Mouse (Mus musculus) G1E-ER4 (cell line): Measurements from ENCODE around the gene Sco1. TPM values are rescaled to one million over a fixed set of nuclear protein-coding genes. Genes with fewer than 3 reads are reported as not detected.

ENCODE experiments used
- GATA1 ChIP-seq: IDR thresholded peaks from one replicate; pipeline ENCODE4 v1.8.0; 2012; ENCODE audit warnings: low read length, inconsistent platforms
- polyA plus RNA-seq: library from polyadenylated mRNA; stranded (reverse); fragments of >175 nt; gene quantifications from 2 replicates; pipeline ENCODE4 v1.2.3, GENCODE M21; 2012

Sco1 gene
- 3.4 and 5.0 TPM in 2 replicates for polyA plus RNA-seq

DNA sequence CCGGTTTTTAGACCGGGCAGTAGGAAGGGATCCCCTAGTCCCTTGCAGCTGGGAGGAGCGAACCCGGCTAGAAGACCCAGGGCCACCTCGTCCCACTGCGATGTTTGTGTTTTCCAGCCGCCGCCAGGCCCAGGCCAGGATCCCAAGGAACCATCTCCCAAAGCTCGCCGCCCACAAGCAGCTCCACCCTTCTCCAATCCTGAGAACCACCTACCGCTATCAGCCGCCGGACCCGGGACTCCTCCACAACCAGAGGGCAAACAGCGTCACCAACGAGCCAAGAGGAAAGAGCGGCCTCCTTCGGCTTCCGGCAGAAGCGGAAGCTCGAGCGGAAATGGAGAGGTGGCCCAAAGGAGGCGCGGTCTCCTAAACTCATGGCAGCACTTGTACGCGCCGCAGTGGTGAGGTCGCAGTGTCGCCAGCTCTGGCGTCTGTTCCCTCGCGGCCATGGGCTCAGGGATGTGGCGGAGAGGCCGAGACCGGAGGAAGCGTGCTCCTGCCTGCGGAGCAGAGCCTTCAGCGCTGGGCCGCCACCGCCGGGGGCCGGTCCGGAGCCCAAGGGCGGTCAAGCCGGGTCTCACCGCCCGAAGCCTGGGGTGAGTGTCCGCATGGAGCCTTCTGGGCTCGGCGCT is at the start of gene Sco1, which contains the start of gene Adprm:
Gene Sco1, plus strand, starts transcription at position 350 of the 632 bp plus-strand sequence.
Gene Adprm, minus strand, starts transcription at position 274 of the 632 bp plus-strand sequence.
- TF ChIP-seq GATA1, result no peak

DNA sequence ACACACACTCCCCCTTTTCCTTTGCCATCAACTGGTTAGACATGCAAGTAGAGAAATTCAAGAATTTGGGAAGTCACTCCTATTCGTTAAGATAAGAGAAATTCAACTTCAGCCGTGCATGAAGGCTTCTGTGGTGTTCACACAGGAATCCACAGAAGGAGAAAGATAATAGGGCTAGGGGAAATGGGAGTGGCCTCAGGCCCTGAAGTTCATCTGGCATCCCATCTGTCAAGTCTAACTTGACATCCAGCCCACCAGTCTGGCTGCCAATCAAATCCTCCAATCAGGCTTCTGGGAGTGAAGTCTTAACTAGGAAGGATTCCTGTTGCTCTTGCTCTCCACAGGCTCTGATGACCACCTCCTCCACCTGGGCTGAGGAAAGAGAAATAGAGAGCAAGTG is 49.6 kb upstream of the Sco1 start:
- no peak for TF ChIP-seq GATA1

DNA sequence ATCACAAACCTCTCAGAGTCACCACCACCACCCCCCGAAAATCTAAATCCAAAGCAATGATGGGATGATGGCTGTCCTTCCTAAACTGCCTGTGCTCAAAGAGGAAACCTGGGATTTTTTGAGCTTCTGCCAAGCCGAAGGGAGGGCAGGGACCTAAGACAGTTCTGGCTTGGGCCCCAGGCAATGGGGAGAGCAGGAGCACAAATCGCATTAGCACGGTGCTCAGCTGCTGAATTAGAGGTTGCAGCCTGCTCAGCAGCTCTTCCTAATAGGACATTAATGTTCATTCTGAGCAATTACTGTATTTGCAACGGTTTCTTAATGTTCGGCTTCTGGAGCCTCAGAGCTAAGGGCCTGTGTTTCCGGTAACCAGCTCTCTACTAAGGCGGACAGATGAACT is 44.5 kb upstream of the Sco1 start:
- TF ChIP-seq GATA1, result no peak

DNA sequence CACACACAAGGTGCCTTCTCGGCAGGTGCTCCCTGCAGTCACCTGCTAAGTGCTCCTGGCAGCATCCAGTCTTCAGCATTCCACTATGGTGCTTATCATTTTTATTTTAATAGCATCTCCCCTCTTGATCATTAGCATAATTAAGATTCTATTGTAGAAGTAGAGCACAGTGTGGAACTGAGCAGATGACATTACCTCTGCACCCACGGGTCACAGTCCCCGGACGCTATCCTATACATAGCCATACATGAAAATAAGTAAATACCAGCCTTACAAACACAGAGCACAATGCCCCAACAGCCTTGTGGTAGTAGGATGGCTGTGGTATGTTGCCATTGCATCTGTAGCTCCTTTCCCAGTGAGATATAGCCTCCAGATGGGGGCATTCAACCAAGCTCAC is 43.9 kb upstream of the Sco1 start:
- TF ChIP-seq GATA1, result no peak

DNA sequence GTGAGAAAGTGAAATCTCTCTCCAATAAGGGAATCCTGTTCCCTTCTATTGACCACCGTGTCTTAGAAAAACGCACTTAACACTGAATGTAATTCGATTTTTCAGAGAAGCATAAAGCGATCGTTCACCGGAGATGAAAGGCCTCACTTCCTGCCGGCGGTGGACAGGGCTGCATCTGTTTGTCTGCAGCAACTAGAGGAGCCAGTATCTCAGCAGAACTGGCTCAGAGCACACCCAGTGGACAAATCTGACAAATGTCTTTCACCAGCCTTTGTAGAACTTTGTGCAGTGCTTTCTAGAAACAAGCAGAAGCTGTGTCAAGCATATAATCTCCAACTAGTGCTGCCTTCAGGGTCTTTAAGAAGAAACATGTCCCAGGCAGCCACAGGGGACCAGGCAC is 42.0 kb upstream of the Sco1 start:
- no peak for TF ChIP-seq GATA1

DNA sequence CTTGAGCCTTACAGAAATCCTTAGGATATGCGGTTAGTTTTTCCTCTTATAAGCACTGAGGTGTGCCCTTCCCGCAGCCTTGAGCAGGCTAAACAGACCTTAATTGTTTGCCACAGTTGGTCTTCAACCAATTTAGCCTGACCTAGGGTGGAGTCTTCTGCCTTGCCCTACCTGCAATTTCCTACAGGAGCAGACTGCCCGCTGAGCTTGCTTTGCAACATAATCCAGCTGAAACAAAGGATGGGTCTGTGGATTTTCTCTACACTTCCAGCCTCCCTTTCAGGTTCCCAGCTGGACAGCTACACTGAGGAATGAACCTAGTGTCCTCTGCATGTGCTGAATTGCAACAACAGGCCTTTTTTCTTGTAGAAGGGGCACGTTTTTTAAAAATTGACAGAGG is 40.8 kb upstream of the Sco1 start:
- TF ChIP-seq GATA1, result no peak

DNA sequence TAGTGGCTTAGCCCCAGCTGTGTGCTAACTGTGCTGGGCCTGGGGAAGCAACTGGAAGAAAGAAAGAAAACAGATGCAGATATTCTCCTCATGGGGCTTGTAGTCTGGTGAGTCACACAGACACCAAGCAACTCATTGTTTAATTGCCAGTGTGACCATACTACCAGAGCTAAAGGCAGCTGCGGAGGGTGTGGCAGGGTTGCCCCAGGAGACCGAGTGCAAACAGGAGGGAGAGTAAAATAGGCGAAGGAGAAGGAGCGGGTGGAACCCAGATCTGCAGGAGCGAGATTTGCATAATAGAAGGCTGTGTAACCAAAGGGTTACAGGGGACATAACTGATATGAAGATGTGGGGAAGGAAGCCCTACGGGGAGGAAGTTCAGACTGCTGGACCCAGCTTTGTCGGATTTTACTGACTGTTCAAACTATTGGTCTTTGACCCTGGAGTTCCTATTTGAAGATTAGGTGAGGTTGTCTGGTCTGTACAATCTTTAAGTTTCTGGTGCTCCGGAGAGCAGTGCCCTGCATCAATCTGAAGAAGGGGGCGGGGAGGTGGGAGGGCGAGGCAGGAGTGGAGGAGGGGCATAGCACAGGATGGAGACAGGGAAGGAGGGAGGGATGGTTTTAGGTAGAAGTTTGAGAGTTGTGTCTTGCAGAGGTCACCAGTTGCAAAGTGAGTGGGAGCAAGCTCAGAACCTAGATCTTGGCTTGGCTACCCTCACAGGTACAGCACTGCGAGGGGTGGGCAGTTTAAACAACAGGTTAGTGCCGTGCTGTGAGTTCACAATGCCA is 34.5 kb upstream of the Sco1 start:
- no peak for TF ChIP-seq GATA1

DNA sequence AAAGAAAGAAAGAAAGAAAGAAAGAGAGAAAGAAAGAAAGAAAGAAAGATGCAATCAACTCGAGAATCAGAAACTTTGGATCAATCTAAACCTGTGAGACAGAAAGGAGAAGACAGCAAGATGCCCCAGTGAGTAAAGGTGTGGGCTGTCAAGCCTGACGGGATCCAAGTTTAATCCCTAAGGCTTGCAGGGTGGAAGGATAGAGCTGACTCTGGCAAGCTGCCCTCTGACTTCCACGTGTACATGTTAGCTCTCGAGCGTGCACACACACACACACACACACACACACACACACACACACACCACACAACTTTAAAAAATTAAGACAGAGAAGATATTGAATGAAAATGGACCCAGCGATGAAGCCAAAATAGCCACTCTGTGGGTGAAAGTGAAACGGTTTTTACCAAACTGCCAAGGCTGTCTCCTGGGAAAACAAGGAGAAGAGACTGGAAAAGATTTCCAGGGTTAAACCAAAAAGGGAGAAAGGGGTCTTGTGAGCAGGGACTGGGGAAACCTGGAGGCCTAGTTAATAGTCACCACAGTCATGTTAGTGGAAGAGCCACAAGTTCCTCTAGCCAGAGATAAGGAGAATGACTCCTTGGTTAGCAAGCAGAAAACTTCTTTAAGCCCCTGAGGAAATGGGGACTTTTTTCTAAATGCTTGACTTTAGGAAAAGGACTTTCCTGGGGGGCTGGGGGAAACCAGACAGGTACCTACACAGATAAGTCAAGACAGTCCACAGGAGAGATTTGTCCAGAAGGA is 32.6 kb upstream of the Sco1 start:
- no peak for TF ChIP-seq GATA1

DNA sequence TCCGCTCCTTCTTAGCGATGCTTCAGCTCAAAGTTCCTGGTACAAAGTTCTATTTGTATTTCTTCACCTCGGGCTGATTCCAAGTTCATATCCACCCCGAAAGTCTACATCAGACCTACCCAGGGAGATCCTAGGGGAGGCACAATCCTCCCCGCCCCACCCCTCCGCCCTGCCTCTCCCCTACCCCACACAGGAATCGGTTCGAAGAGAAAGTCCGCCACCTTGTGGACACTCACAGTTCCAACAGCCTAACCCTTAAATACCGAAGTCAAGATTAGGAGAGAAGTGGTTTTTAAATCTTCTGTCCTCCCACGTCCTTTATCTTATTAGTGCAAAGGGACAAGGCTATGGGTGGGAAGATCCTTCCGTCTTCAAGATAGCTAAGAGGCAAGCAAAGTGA is 31.5 kb upstream of the Sco1 start:
- TF ChIP-seq GATA1, result no peak

DNA sequence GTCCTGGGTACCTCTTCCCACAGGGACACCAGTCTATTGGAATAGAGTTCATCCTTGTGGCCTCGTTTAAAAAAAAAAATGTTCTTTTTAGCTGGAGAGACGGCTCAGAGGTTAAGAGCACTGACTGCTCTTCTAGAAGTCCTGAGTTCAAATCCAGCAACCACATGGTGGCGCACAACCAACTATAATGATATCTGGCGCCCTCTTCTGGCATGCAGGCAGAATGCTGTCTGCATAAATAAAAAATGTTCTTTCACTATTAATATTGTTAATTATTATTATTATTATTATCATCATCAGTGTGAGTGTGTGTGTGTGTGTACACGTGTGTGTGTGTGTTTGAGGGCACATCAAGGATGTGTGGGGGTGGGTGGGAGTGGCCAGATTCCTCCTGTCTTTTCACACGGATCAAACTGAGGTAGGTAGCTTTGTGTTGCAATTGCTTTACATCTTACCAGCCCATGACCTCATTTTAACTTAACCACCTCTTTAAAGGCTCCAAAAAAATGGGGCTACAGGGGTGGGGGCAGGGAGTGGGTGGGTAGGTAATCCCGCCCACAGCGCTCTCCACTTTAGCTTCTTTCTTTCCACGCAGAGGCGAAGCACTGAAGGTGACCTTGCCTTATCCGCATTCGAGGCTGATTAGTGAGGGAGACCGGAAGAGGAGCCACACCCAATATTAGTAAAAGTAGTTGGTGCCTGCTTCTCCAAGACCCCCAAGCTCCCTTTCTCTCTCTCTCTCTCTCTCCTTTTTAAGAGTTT is 29.9 kb upstream of the Sco1 start:
- TF ChIP-seq GATA1, result no peak

DNA sequence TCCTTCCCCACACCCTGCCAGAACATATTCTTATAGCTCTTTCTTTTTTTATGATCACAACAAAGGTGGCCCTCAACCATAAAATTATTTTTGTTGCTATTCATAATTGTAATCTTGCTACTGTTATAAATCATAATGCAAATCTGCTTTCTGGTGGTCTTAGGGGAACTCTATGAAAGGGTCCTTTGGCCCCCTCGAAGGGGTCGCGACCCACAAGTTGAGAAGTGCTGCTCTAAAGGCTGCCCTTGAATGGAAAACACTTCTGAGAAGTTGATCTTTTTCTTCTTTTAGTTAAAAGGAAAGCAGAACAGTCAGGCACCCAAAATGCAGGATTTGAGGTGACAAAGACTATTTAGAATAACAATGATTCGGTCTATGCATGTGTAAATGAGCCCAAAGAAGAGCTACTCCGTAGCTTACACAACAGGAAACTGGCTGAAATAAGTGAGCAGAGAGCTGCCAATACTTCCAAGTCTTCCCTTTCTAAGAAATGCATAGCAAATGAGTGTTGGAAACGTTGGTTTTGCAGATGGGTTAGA is 28.6 kb upstream of the Sco1 start:
- no peak for TF ChIP-seq GATA1

DNA sequence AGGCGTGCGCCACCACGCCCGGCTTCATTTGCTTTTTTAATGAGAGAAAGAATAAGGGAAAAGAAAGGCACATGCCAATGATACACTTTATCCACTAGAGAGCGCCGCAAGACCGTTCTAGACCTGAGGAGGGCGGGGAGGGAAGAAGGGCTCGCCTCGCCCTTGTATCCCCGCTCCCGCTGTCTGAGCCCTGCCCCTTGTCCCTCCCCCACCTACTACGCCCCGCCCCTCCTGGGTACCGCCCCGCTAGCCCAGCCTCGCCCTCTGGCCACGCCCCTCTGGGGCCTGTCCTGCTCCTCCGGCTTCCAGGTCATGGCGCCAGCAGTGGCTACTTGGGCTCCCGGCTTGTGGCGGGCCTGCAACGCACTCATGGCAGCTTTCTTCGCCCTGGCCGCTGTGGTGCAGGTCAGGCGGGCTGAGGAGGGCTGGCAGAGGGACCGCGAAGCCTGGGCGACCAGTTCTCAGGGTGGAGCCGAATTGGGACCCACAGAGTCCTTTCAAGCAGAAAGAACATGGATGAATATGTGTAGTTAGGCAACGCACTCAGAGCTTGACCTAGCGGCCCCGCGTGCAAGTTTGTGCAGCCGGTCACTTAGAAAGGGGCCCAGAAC is 27.5 kb upstream of the Sco1 start, which contains the start of gene Tmem220:
Gene Tmem220, plus strand, starts transcription at position 288 of the 611 bp plus-strand sequence.
- no peak for TF ChIP-seq GATA1

DNA sequence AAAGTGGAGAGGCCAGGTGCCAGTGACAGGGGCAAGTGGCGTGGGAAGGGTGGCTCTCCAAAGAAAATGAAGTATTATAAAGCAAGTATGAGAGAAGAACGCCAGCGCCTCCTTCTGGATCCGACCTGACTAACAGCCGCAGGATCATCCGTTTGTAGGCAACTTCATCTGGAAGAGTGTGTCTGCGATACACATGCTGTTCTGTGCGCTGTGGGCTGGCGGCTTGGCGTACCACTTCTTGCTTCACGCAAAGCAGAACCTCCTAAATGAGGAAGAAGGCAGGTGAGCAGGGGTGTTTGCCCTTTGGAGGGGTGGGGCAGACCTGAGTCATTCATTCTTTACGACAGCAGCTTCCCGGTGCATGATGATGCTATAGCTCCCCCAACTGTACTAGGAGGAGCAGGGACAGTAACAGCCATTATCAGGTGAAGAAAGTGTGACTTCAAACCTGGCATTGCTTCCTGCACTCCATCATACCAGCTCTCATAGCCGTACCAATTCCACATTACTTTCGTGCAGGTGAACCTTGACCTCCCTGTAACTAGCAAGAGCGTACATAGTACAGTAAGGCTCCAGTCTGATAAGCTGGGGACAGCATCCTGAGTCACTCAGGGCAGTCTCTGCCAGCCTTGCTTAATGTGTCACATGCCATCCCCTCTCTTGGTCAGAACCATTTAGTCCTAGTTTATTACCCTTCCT is 21.4 kb upstream of the Sco1 start:
- TF ChIP-seq GATA1, result no peak

DNA sequence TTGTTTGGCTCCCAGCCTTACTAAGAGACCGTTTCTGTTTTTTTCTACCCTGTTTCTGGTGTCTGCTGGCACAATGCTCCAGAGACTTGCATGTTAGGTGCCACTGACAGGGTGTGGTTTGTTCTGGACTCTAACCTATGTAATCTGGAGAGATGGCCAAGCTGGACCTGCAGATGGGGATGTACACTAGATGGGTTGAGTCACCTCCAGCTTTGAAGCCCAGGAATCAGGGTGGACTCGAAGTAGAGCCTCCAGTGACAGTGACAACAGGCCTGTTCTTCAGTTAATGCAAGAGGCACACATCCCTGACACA is 20.9 kb upstream of the Sco1 start:
- TF ChIP-seq GATA1, result no peak

DNA sequence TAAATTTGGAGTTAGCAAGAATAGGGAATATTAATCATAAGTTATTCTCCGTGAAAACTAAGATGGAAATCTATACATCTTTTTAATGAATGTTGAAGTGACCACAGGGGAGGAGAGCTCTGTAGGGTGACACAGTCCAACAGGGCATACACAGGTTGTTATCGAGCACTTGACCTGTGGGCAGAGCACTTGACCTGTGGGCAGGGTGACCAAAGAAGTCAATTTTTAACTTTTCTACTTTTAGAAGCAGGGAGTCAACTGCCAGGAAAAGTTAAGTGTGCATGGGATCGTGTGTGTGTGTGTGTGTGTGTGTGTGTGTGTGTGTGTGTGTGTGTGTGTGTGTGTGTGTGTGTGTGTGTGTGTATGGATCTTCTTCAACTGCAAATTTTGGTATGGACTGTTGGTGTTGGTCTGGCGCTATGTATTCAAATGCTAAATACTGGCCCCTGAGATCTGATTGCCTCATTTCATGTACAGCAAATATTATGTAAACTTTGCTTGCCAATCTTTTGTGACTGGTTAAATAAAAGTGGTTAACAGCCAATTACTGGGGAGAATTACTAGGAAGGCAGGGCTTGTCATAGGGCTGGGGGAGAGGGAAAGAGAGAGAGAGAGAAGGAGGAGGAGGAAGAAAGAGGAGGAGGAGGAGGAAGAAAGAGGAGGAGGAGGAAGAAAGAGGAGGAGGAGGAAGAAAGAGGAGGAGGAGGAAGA is 17.5 kb upstream of the Sco1 start:
- no peak for TF ChIP-seq GATA1
